Mouse (Mus musculus) adrenal gland, adult 2 months (tissue): ENCODE results near the gene Ambra1. TPM values are rescaled to one million over a fixed set of nuclear protein-coding genes. Genes with fewer than 3 reads are reported as not detected.
A peak's percentile ranks its signal among the peaks of the same experiment; 100 is the strongest.

ENCODE experiments used
- DNase-seq: peaks from one replicate; pipeline ENCODE4 v3.0.0; 2021
- polyA plus RNA-seq: library from polyadenylated mRNA; depleted of rRNA; stranded (reverse); fragments of >200 nt; gene quantifications from 2 replicates; pipeline ENCODE4 v1.2.3, GENCODE M21; 2012
- total RNA-seq, 2 experiments: library from RNA; stranded (reverse); gene quantifications; 2 replicates each; pipeline ENCODE4 v1.2.3; 2021

Ambra1 gene
- total and polyA plus RNA-seq, 3 experiments: 29.8 to 34.1 (median 31.0) TPM

- DNase-seq: no peak
Measured at GRCm38 (mm10) chr2:91871225-91871624, 141.3 kb downstream of the Ambra1 start.

- no peak for DNase-seq
Measured at GRCm38 (mm10) chr2:91872658-91873057, 142.7 kb downstream of the Ambra1 start.

GRCm38 (mm10) chr2:91876000-91876805 is 146.3 kb downstream of the Ambra1 start:
- no peak for DNase-seq

GRCm38 (mm10) chr2:91876806-91877140 is 146.8 kb downstream of the Ambra1 start:
- DNase-seq: no peak

DNA sequence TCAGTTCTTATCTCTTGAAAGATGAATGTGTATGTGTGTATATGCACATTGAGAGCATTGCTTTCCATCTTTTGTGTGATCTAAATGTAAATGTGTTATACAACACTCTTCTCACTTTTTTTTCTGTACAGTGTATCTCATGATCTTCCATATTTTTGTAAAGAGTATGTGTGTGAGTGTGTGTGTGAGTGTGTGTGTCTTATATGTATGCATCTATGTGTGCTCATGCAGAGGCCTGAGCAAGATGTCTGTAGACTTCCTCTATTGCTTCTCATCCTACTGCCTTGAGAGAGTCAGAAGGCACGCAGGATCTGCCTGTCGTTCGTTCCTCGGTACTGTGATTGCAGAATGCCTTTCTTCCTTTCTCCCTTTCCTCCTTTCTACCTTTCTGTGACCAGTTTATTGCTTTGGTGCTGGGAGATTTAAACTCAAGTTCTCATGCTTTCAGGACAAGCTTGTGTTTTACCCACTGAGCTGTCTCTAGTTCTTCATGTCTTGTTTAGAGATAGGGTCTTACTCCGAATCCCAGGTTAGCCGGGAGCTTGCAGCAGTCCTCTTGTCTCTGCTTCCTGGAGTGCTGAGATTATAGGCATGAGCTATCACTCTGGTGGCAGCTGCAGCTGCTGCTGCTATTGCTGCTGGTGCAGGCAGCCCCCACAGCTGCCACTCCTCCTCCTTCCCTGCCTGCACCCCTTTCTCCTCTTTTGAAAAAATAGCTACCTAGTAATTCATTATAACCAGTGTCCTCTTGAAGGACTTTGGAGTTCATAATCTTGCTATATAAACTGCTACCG is 148.7 kb downstream of the Ambra1 start:
- DNase-seq: no peak

GRCm38 (mm10) chr2:91883961-91884360 is 154.0 kb downstream of the Ambra1 start:
- no peak for DNase-seq

DNA sequence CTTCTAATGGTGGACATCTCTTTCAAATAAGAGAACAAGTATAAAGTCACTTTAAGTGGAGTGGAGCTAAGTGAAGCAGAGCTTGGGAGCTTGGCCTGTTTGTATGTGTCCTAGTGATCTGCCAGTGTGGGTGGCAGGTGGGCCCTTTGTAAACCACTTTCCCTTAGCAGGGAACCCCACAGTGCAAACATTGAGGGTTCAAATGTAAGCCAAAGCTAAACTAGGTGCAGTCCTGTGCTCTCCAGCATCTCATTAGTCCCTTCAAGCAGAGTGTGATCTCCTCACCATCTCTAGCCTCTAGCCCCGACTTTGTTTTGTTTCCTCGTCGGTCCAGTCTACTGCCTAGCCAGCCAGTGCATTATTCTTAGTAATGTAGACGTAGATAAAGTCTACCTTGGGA is 154.7 kb downstream of the Ambra1 start:
- DNase-seq: no peak

GRCm38 (mm10) chr2:91894716-91895115 is 164.8 kb downstream of the Ambra1 start:
- DNase-seq: no peak

GRCm38 (mm10) chr2:91895401-91895800 is 165.5 kb downstream of the Ambra1 start:
- no peak for DNase-seq

- DNase-seq: no peak
Measured at GRCm38 (mm10) chr2:91897968-91898367, 168.0 kb downstream of the Ambra1 start.

GRCm38 (mm10) chr2:91899141-91899540 is 169.2 kb downstream of the Ambra1 start:
- DNase-seq: no peak

DNA sequence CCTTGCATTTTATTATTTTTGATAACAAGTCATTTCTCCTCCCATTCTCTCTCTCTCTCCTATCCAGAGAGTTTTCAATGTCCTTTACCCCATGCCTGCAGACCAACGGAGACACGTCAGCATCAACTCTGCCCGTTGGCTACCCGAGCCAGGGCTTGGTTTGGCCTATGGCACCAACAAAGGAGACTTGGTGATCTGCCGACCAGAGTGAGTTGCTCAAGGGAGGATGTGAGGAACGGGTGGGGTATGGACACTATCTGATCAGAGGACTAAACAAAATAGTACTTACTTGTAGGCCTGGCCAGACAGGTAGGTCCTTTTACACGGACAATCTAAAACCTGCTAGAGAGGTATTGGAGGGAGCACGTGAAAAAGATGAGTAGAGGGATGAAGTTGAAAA is 170.5 kb downstream of the Ambra1 start:
- no peak for DNase-seq

- no peak for DNase-seq
Measured at GRCm38 (mm10) chr2:91902336-91902735, 172.4 kb downstream of the Ambra1 start.

- DNase-seq: no peak
Measured at GRCm38 (mm10) chr2:91903171-91903925, 173.4 kb downstream of the Ambra1 start.

GRCm38 (mm10) chr2:91904618-91905307 is 174.8 kb downstream of the Ambra1 start:
- no peak for DNase-seq

- peak; percentile 77 for DNase-seq
Measured at GRCm38 (mm10) chr2:91906141-91906540, 176.2 kb downstream of the Ambra1 start.

DNA sequence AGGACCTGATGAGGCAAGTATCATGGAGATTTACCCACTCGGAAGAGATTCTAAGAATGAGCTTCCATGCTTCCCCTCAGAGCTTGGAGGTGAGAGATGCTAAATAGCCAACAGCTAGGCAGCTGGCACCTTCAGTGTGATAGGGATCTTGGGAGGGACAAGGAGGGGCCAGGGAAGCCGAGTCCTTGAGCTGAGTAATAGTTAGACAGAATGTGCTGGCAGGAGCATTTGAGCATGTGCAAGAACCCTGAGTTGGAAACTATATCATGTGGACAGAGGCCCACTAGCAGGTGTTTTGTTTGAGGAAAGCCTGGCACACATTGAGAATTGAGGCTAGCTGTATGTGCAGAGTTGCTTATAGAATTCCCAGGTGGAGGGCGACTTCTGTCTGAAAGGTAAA is 182.7 kb downstream of the Ambra1 start:
- no peak for DNase-seq

GRCm38 (mm10) chr2:91913328-91914110 is 183.6 kb downstream of the Ambra1 start:
- no peak for DNase-seq

DNA sequence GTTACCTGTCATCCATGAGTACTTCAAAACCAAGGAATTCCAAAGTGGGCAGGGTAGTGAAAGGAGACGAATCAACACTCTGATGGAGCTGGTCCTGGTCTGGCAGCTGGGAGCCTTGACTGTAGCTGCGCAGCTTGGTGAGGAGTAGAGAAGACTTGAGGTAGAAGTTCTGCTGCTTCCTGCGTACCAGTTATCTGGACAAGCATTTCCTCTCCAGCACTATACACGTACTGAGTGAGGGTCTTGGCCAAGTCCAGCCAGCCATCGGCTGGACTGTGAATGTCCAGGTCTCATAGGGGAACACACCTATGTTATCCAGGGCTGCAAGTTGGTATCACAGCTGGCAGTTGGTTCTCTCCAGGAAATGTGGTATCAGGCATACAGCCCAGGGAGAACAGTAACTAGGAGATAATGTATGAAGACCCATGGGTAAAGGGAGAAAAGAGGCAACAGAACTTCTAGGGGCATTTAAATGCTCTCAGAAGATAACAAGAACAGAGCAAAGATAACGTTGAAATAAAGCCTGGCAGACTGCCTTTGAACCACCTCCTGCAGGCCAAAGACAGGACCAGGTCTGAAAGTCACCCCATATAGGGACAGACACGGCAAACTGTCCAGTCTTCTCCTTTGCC is 186.5 kb downstream of the Ambra1 start:
- no peak for DNase-seq

DNA sequence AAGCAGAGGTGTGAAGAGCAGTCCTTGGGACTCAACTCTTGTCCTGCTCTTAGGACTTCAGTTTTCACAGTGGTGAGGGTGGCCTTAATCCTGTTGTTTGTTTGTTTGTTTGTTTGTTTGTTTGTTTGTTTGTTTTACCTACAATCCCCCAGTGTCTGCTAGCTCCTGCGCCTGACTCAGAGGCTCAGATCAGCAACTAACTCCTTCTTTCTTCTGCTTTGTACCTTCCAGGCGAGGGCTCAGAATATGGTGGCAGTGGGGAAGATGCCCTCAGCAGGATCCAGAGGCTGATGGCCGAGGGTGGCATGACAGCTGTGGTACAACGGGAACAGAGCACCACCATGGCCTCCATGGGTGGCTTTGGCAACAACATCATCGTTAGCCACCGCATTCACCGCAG is 187.2 kb downstream of the Ambra1 start:
- DNase-seq: no peak

- no peak for DNase-seq
Measured at GRCm38 (mm10) chr2:91920130-91920529, 190.2 kb downstream of the Ambra1 start.
